Mouse (Mus musculus) erythroblast, embryonic 14.5 days (primary cell): ENCODE results near the gene Tle2.

ENCODE experiments used
- GATA1 ChIP-seq: IDR thresholded peaks from 2 replicates; pipeline ENCODE4 v1.6.1; 2012; ENCODE audit warnings: low read length, inconsistent platforms, mixed read lengths
- TAL1 ChIP-seq: IDR thresholded peaks from 3 replicates; pipeline ENCODE4 v1.6.1; 2012; ENCODE audit warnings: low read length, inconsistent platforms, mixed read lengths

DNA sequence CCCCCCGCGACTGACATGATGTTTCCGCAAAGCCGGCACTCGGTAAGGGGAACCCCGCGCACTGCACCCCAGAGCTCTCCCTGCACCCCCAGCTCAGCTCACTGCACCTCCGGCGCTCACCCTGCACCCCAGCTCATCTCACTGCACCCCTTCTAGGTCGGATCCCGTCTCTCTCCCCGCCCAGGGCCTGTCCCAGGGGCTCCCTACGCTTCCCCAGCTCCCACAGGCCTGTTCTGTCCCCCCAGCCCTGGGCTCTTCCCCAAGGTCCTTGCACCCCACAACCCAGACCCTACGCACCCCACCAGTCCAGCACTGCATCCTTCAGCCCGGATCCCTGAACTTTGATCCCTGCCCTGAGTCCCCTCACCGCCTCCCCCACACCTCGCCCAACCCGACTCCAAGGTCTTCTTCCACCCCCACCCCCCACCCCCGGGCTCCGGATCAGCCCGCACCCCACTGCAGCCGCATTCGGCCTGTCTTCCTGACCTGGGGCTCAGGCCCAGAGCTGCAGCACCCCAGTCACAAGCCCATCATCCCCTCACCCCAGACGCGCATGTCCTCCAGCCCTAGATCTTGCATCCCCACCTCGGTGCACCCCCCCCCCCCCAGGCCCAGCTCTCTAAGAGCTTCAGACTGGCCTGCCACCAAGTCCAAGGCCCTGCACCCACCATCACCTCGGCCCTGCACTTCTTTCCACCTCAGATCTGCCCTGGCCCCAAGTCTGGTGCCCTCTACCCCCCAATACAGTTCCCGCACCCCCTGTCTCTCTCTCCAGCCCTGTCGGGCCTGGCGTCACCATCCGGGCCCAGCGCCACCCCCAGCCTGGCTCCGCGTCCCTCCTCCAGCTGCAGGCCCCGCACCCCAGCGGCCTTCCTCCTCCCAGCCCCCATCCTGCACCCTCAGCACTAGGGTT, 14.5 kb upstream of the Tle2 start:
- no peak for TF ChIP-seq TAL1
- TF ChIP-seq GATA1, result no peak
